Mouse (Mus musculus): Measurements from ENCODE around the gene Smyd5.
"Not testable (repeated sequence)": the region's sequence is repeated elsewhere in the genome, so short reads cannot be mapped to it uniquely, and the experiment has no call there.

Smyd5 gene

GRCm38 (mm10) chr6:85447351-85447750 lies 15.6 kb downstream of the Smyd5 start:
- DNase-seq (ENCODE audit: low spot score in 2 of 2) = no peak

- DNase-seq (ENCODE audit: low spot score in 2 of 2) = not testable (repeated sequence)
Observed at GRCm38 (mm10) chr6:85450140-85450539, 18.4 kb downstream of the Smyd5 start.

GRCm38 (mm10) chr6:85450697-85451663 lies 19.2 kb downstream of the Smyd5 start, which contains the start of gene Cct7:
TSS of gene Cct7 (plus strand) at chr6:85451514.
- DNase-seq (ENCODE audit: low spot score in 2 of 2) = peak; percentile 97 to 99

- DNase-seq (ENCODE audit: low spot score in 2 of 2) = peak; percentile 92 to 96
Observed at GRCm38 (mm10) chr6:85451664-85452410, 20.0 kb downstream of the Smyd5 start, which contains the start of gene Pradc1. TSS of gene Pradc1 (minus strand) at chr6:85451970.

- no peak for DNase-seq (ENCODE audit: low spot score in 2 of 2)
Observed at GRCm38 (mm10) chr6:85452411-85452665, 20.5 kb downstream of the Smyd5 start.

GRCm38 (mm10) chr6:85452816-85453215 lies 21.0 kb downstream of the Smyd5 start:
- DNase-seq (ENCODE audit: low spot score in 2 of 2) = peak; percentile 28

- DNase-seq (ENCODE audit: low spot score in 2 of 2) = no peak
Observed at GRCm38 (mm10) chr6:85459621-85460020, 27.8 kb downstream of the Smyd5 start.

GRCm38 (mm10) chr6:85465381-85465780 lies 33.6 kb downstream of the Smyd5 start:
- no peak for DNase-seq (ENCODE audit: low spot score in 2 of 2)

GRCm38 (mm10) chr6:85469660-85470430 lies 38.1 kb downstream of the Smyd5 start:
- DNase-seq (ENCODE audit: low spot score in 2 of 2) = no peak

- DNase-seq (ENCODE audit: low spot score in 2 of 2) = no peak
Observed at GRCm38 (mm10) chr6:85471962-85472361, 40.2 kb downstream of the Smyd5 start.

- DNase-seq (ENCODE audit: low spot score in 2 of 2) = no peak
Observed at GRCm38 (mm10) chr6:85472542-85472941, 40.8 kb downstream of the Smyd5 start.

- DNase-seq (ENCODE audit: low spot score in 2 of 2) = no peak
Observed at GRCm38 (mm10) chr6:85475581-85475980, 43.8 kb downstream of the Smyd5 start.

GRCm38 (mm10) chr6:85477366-85477917 lies 45.7 kb downstream of the Smyd5 start:
- DNase-seq (ENCODE audit: low spot score in 2 of 2) = peak; percentile 22 to 60

- DNase-seq (ENCODE audit: low spot score in 2 of 2) = no peak
Observed at GRCm38 (mm10) chr6:85478416-85478815, 46.6 kb downstream of the Smyd5 start.

- no peak for DNase-seq (ENCODE audit: low spot score in 2 of 2)
Observed at GRCm38 (mm10) chr6:85479979-85480378, 48.2 kb downstream of the Smyd5 start.

- DNase-seq (ENCODE audit: low spot score in 2 of 2) = no peak
Observed at GRCm38 (mm10) chr6:85480685-85481084, 48.9 kb downstream of the Smyd5 start.

GRCm38 (mm10) chr6:85483843-85484721 lies 52.3 kb downstream of the Smyd5 start:
- no peak for DNase-seq (ENCODE audit: low spot score in 2 of 2)

GRCm38 (mm10) chr6:85485738-85486137 lies 53.9 kb downstream of the Smyd5 start:
- no peak for DNase-seq (ENCODE audit: low spot score in 2 of 2)

- no peak for DNase-seq (ENCODE audit: low spot score in 2 of 2)
Observed at GRCm38 (mm10) chr6:85488510-85488909, 56.7 kb downstream of the Smyd5 start.

- no peak for DNase-seq (ENCODE audit: low spot score in 2 of 2)
Observed at GRCm38 (mm10) chr6:85489717-85490116, 57.9 kb downstream of the Smyd5 start.

GRCm38 (mm10) chr6:85490252-85490651 lies 58.5 kb downstream of the Smyd5 start:
- no peak for DNase-seq (ENCODE audit: low spot score in 2 of 2)
